Mouse (Mus musculus) limb, embryonic 10.5 days (tissue): ENCODE data around the gene Olfr748. TPM values are rescaled to one million over a fixed set of nuclear protein-coding genes. Genes with fewer than 3 reads are reported as not detected.
"Not testable (repeated sequence)": the region's sequence is repeated elsewhere in the genome, so short reads cannot be mapped to it uniquely, and the experiment has no call there.

ENCODE experiments used
- DNase-seq: peaks from one replicate; pipeline ENCODE4 v3.0.0-alpha.2; 2017; ENCODE audit warnings: low spot score
- H3K27ac ChIP-seq: fragments of 300-500 bp; sonication (generic); 2 replicates; pipeline ENCODE4 v1.5.1; 2016; ENCODE audit warnings: mild to moderate bottlenecking
- H3K27me3 ChIP-seq: fragments of 300-500 bp; sonication (generic); 2 replicates; pipeline ENCODE4 v1.6.1; 2016; ENCODE audit warnings: low read depth, mild to moderate bottlenecking; ENCODE audit not compliant: poor library complexity, severe bottlenecking
- H3K36me3 ChIP-seq: fragments of 300-500 bp; sonication (generic); 2 replicates; pipeline ENCODE4 v1.6.1; 2016; ENCODE audit warnings: mild to moderate bottlenecking, moderate library complexity
- H3K4me1 ChIP-seq: fragments of 300-500 bp; sonication (generic); 2 replicates; pipeline ENCODE4 v1.6.1; 2016
- H3K4me3 ChIP-seq: fragments of 300-500 bp; sonication (generic); 2 replicates; pipeline ENCODE4 v1.5.1; 2016; ENCODE audit warnings: mild to moderate bottlenecking, moderate library complexity
- H3K9me3 ChIP-seq: fragments of 300-500 bp; sonication (generic); replicated peaks from 2 replicates; pipeline ENCODE4 v1.6.1; 2016; ENCODE audit warnings: mild to moderate bottlenecking
- WGBS: fragments of 180-500 bp; shearing (Covaris S2); methylation state at CpG from one replicate; pipeline ENCODE4 v1.1.7; 2016; 5-methylcytosine and 5-hydroxymethylcytosine counted together
- polyA plus RNA-seq: library from polyadenylated mRNA; unstranded; fragments of >200 nt; fragmentation: Nextera tagmentation; extraction: Ambion mirVana; gene quantifications from 2 replicates; pipeline ENCODE4 v1.2.1, GENCODE M21; 2016

Gene Olfr748
- not detected in 2 replicates for polyA plus RNA-seq

DNA sequence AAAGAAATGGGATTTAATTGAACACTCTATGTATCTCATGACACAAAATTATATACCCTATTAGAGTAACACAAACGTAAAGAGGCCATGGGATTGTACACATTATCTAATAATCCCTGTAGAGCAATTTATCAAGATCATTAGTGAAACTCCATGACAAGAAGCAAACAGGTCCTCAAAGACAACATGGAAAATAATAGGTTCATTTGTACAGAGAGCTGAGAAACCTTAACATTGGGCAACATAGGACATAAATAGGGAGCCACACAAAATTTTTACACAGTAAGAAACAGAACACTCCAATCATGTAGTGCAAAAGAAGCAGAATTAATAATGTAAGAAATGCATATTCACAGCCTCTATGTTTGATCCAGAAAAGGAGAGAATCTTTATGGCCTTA is at the start of gene Olfr748:
Olfr748 (plus strand) TSS at position 301 of the 400 bp plus-strand sequence.
- Histone ChIP-seq H3K36me3 (no peaks in the 10 kb centered on the region), H3K4me1 (no peaks in the 10 kb centered on the region), H3K27me3 (no peaks in the 10 kb centered on the region), H3K9me3 (no peaks in the 10 kb centered on the region), H3K27ac (no peak within 1 kb of the TSS), H3K4me3 (no peak within 1 kb of the TSS)
- DNase-seq = no peak
- 76% methylated on average over 1 of the region's 1 CpGs for WGBS

- Histone ChIP-seq H3K27me3 (no peaks in the 10 kb centered on the region), H3K4me3 (no peak within 1 kb of the TSS), H3K4me1 (no peaks in the 10 kb centered on the region), H3K27ac (no peak within 1 kb of the TSS), H3K36me3 (no peaks in the 10 kb centered on the region), H3K9me3 (no peaks in the 10 kb centered on the region)
- no peak for DNase-seq
- 95% methylated on average over 3 of the region's 3 CpGs for WGBS
Observed at GRCm38 (mm10) chr14:50693106-50693505, 14.1 kb upstream of the Olfr748 start, which contains the start of gene Olfr747. Olfr747 (minus strand) TSS chr14:50693206.

- not testable (repeated sequence) for DNase-seq, H3K9me3 ChIP-seq, H3K36me3 ChIP-seq, H3K4me3 ChIP-seq, H3K27me3 ChIP-seq, H3K27ac ChIP-seq, H3K4me1 ChIP-seq
- 92% methylated on average over 15 of the region's 15 CpGs for WGBS
Observed at GRCm38 (mm10) chr14:50719875-50720274, 12.7 kb downstream of the Olfr748 start.

DNA sequence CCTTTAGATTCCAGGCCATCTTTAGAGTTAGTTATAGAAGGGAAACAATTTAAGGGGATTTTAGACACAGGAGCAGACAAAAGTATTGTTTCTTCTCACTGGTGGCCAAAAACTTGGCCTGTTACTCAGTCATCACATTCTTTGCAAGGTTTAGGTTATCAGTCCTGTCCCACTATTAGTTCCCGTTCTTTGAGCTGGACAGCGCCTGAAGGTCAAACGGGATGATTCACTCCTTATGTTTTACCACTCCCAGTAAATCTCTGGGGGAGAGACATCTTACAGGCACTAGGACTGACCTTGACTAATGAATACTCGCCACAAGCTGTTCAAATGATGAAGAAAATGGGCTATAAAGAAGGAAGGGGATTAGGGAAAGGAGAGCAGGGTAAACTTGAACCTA is 15.2 kb downstream of the Olfr748 start:
- H3K9me3 ChIP-seq, H3K36me3 ChIP-seq, H3K4me1 ChIP-seq, H3K4me3 ChIP-seq, H3K27ac ChIP-seq, DNase-seq, H3K27me3 ChIP-seq: not testable (repeated sequence)
- WGBS = 88% methylated on average over 3 of the region's 4 CpGs

DNA sequence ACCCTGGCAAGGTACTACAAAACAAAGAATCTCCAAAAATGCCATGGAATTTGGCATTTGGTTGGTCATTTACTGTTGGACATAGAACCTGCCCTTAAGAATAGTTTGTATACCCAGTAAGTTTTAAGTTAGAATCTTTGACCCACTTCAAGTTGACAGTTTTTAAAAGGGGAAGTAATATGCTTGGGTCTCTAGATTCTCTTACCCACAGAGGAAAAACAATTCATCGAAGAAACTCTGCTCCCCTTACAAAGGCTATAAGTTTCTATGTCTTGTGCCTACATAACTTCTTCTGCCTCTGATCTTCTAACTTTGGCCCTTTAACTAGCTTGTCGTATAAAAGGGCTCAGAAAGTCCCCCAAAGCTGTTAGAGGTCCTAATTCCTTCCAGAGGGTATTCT is 33.2 kb downstream of the Olfr748 start:
- DNase-seq = no peak
- H3K36me3 ChIP-seq = no peaks in the 10 kb centered on the region
- WGBS = 74% methylated on average over 2 of the region's 2 CpGs
- H3K4me1 ChIP-seq = no peaks in the 10 kb centered on the region
- H3K9me3 ChIP-seq = no peaks in the 10 kb centered on the region
- no peaks in the 10 kb centered on the region for H3K27me3 ChIP-seq
- H3K27ac ChIP-seq = no peak overlapping the region
- H3K4me3 ChIP-seq = no peak overlapping the region

- Histone ChIP-seq H3K9me3 (no peaks in the 10 kb centered on the region), H3K27me3 (no peaks in the 10 kb centered on the region), H3K4me3 (no peak overlapping the region), H3K36me3 (no peaks in the 10 kb centered on the region), H3K27ac (no peak overlapping the region), H3K4me1 (no peaks in the 10 kb centered on the region)
- WGBS = 77% methylated on average over 2 of the region's 2 CpGs
- no peak for DNase-seq
Observed at GRCm38 (mm10) chr14:50741584-50741983, 34.4 kb downstream of the Olfr748 start.

GRCm38 (mm10) chr14:50744994-50745393 is 37.8 kb downstream of the Olfr748 start, which contains the start of gene Olfr749:
Olfr749 (minus strand) TSS chr14:50745094.
- DNase-seq = no peak
- Histone ChIP-seq H3K9me3 (no peaks in the 10 kb centered on the region), H3K36me3 (no peaks in the 10 kb centered on the region), H3K27ac (no peak within 1 kb of the TSS), H3K4me3 (no peak within 1 kb of the TSS), H3K4me1 (no peaks in the 10 kb centered on the region), H3K27me3 (no peaks in the 10 kb centered on the region)

GRCm38 (mm10) chr14:50758416-50759085 is 51.4 kb downstream of the Olfr748 start:
- no peak for DNase-seq
- 82% methylated on average over 5 of the region's 5 CpGs for WGBS
- no peak overlapping the region for H3K4me3 ChIP-seq
- H3K9me3 ChIP-seq = no peaks in the 10 kb centered on the region
- no peaks in the 10 kb centered on the region for H3K4me1 ChIP-seq
- H3K27me3 ChIP-seq = no peaks in the 10 kb centered on the region
- no peak overlapping the region for H3K27ac ChIP-seq
- H3K36me3 ChIP-seq = peaks cover 5% of the 10 kb centered on the region; the same call in 1 of the 2 replicates

Other genes with a start within 250 kb of the Olfr748 start
- not detected in 2 replicates for gene Olfr741, start 234.6 kb upstream of the Olfr748 start, polyA plus RNA-seq
- not detected in 2 replicates for gene Olfr742, start 203.8 kb upstream of the Olfr748 start, polyA plus RNA-seq
- not detected in 2 replicates for gene Olfr743, start 185.5 kb upstream of the Olfr748 start, polyA plus RNA-seq
- gene Olfr744, start 92.5 kb upstream of the Olfr748 start, polyA plus RNA-seq = not detected in 2 replicates
- not detected in 2 replicates for gene Olfr745, start 68.0 kb upstream of the Olfr748 start, polyA plus RNA-seq
- gene Olfr746, start 60.3 kb upstream of the Olfr748 start, polyA plus RNA-seq = not detected in 2 replicates
- gene Olfr747, start 14.2 kb upstream of the Olfr748 start, polyA plus RNA-seq = not detected in 2 replicates
- not detected in 2 replicates for gene Olfr749, start 37.7 kb downstream of the Olfr748 start, polyA plus RNA-seq
- 91.9 and 96.1 TPM in 2 replicates for gene Ttc5, start 78.1 kb downstream of the Olfr748 start, polyA plus RNA-seq
- not detected in 2 replicates for gene Ccnb1ip1, start 100.4 kb downstream of the Olfr748 start, polyA plus RNA-seq
- 63.3 and 77.2 TPM in 2 replicates for gene Parp2, start 100.5 kb downstream of the Olfr748 start, polyA plus RNA-seq
- gene Tep1, start 163.2 kb downstream of the Olfr748 start, polyA plus RNA-seq = 3.8 and 5.7 TPM in 2 replicates
- 0.06 and 0.10 TPM in 2 replicates for gene Klhl33, start 190.1 kb downstream of the Olfr748 start, polyA plus RNA-seq
- gene Osgep, start 217.5 kb downstream of the Olfr748 start, polyA plus RNA-seq = 179 and 201 TPM in 2 replicates
- gene Apex1, start 217.6 kb downstream of the Olfr748 start, polyA plus RNA-seq = 526 and 613 TPM in 2 replicates
- 45.4 and 51.9 TPM in 2 replicates for gene Pip4p1, start 223.5 kb downstream of the Olfr748 start, polyA plus RNA-seq
- 88.3 and 89.7 TPM in 2 replicates for gene Pnp, start 223.7 kb downstream of the Olfr748 start, polyA plus RNA-seq
- gene Gm49342, start 237.1 kb downstream of the Olfr748 start, polyA plus RNA-seq = not detected in 2 replicates
- 0.48 and 0.65 TPM in 2 replicates for gene Pnp2, start 248.6 kb downstream of the Olfr748 start, polyA plus RNA-seq